Mouse (Mus musculus): ENCODE measurements around the gene Mettl18. TPM values are rescaled to one million over a fixed set of nuclear protein-coding genes. Genes with fewer than 3 reads are reported as not detected.

Mettl18 gene
- polyA plus RNA-seq, 2 experiments, result 2.3 to 4.4 TPM

DNA sequence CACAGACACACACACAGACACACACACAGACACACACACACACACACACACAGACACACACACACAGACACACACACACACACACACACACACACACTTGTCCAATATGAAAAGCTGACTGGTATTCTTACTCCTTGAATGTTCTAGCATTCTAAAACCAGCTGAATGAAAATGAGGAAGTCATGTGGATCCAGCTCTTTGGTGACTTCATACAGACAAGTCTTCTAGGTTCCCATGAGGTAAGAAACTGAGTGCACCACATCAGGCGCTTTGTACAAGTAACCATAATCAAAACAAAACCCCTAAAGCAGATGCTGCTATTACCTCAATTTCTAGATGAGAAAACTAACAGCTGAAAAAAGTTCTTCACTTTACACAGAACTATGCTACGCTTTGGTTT, 19.6 kb upstream of the Mettl18 start:
- DNase-seq (ENCODE audit: low read depth in 3 of 3, low spot score in 3 of 3), result no peak
- H3K27me3 ChIP-seq (ENCODE audit: control insufficient read depth, insufficient read depth, low read length), result no peaks in the 10 kb centered on the region
- H3K9me3 ChIP-seq (ENCODE audit: control insufficient read depth, low read length), result no peaks in the 10 kb centered on the region
- no peak overlapping the region for H3K4me2 ChIP-seq (ENCODE audit: low read depth)
- ATAC-seq (ENCODE audit: insufficient read depth), result no peak
- H3K4me1 ChIP-seq (replicated peaks; ENCODE audit: control insufficient read depth in 2 of 2, insufficient read depth in 2 of 2, low read length in 1 of 2), result no peaks in the 10 kb centered on the region
- H3K36me3 ChIP-seq (replicated peaks; ENCODE audit: control insufficient read depth, insufficient read depth, low read depth), result peaks cover 3% of the 10 kb centered on the region; the same call in 1 of the 2 replicates
- TF ChIP-seq CTCF (IDR thresholded peaks at IDR 0.05; ENCODE audit: low read depth), result no peak
- no peak overlapping the region for H3K27ac ChIP-seq
- no peak overlapping the region for H3K4me3 ChIP-seq (ENCODE audit: insufficient read depth in 1 of 2, low read depth in 2 of 2, low read length in 2 of 2)
- WGBS (ENCODE audit: insufficient replicate concordance), result 76% methylated on average over 2 of the region's 2 CpGs
- H3K9ac ChIP-seq (replicated peaks), result no peak overlapping the region

DNA sequence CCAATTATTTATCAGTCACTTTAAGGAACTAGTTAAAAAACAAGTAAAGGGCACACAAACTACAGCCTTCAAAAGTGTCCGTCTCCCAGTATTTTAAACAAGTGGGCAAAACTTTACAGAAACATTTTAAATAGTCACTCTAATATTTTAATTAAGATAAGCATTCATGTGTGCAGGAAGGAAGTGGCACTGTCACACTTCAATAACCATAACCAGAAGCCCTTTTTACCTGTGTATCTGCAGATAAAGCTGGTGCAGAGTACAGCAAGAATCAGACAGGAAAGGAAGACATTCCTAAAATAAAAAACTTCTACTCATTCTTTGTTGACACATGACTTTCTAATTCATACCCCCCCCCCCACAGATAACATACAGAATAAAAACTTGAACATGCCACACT, 18.2 kb upstream of the Mettl18 start:
- no peak for TF ChIP-seq CTCF (IDR thresholded peaks at IDR 0.05; ENCODE audit: low read depth)
- no peak for TF ChIP-seq EP300 (IDR thresholded peaks at IDR 0.05; ENCODE audit: low read depth)
- no peaks in the 10 kb centered on the region for H3K27me3 ChIP-seq (ENCODE audit: control insufficient read depth, insufficient read depth, low read length)
- WGBS (ENCODE audit: insufficient replicate concordance), result 68% methylated on average over 1 of the region's 1 CpGs

GRCm38 (mm10) chr1:163992371-163992770, 2.3 kb upstream of the Mettl18 start:
- peaks cover 5 to 6% of the 10 kb centered on the region in 2 experiments; a peak in 3 of 4 replicates for H3K4me1 ChIP-seq (replicated peaks; ENCODE audit: control insufficient read depth in 2 of 2, insufficient read depth in 2 of 2, low read length in 1 of 2)
- H3K27ac ChIP-seq, result no peak overlapping the region
- H3K27me3 ChIP-seq (ENCODE audit: control insufficient read depth, insufficient read depth, low read length), result no peaks in the 10 kb centered on the region
- TF ChIP-seq EP300 (IDR thresholded peaks at IDR 0.05; ENCODE audit: low read depth), result no peak
- TF ChIP-seq CTCF (IDR thresholded peaks at IDR 0.05; ENCODE audit: low read depth), result no peak
- H3K4me2 ChIP-seq (ENCODE audit: low read depth), result no peak overlapping the region
- no peaks in the 10 kb centered on the region for H3K9me3 ChIP-seq (ENCODE audit: control insufficient read depth, low read length)
- H3K9ac ChIP-seq (replicated peaks), result no peak overlapping the region
- 76% methylated on average over 4 of the region's 4 CpGs for WGBS (ENCODE audit: insufficient replicate concordance)
- H3K4me3 ChIP-seq (ENCODE audit: insufficient read depth in 1 of 2, low read depth in 2 of 2, low read length in 2 of 2), result peak overlapping the region in 1 of 2 experiments; percentile 17; a peak in 1 of 4 replicates
- no peaks in the 10 kb centered on the region; the same call in 1 of the 2 replicates for H3K36me3 ChIP-seq (replicated peaks; ENCODE audit: control insufficient read depth, insufficient read depth, low read depth)
- DNase-seq (ENCODE audit: low read depth in 3 of 3, low spot score in 3 of 3) (no peak), ATAC-seq (ENCODE audit: insufficient read depth) (no peak)

More for the DNA sequence above, 18.2 kb upstream of the Mettl18 start:
- DNase-seq (ENCODE audit: low read depth in 3 of 3, low spot score in 3 of 3), result no peak
- no peak overlapping the region for H3K4me3 ChIP-seq (ENCODE audit: insufficient read depth in 1 of 2, low read depth in 2 of 2, low read length in 2 of 2)
- H3K4me1 ChIP-seq (replicated peaks; ENCODE audit: control insufficient read depth in 2 of 2, insufficient read depth in 2 of 2, low read length in 1 of 2), result no peaks in the 10 kb centered on the region
- no peaks in the 10 kb centered on the region for H3K9me3 ChIP-seq (ENCODE audit: control insufficient read depth, low read length)
- no peak for ATAC-seq (ENCODE audit: insufficient read depth)
- no peak overlapping the region for H3K9ac ChIP-seq (replicated peaks)
- peaks cover 3% of the 10 kb centered on the region; the same call in 1 of the 2 replicates for H3K36me3 ChIP-seq (replicated peaks; ENCODE audit: control insufficient read depth, insufficient read depth, low read depth)
- H3K4me2 ChIP-seq (ENCODE audit: low read depth), result no peak overlapping the region
- H3K27ac ChIP-seq, result no peak overlapping the region

DNA sequence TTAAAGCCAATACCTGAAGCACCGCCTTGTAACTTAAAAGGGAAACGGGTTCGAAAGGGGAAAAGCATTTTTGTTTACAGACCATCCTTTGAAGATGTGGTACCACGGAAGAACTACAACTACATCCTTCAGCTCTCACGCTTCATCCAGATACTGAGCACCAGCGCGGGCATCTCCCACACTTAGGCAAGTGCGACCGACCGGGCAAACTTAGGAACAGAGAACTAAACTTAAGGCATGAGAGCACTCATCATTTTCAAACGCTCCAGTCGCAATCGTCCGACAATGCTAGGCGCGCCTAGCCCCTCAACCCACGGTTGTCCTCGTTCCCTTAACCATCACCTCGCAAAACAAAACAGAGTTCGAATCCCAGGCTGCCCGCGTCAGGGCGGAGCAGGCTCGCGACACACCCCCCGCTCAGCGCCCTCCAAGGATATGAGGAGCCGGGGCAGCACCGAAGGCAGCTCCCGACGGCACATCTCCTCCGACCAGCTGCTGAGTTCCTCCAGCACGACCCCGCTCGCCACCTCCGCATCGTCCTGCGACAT, 442 bp upstream of the Mettl18 start:
- Histone ChIP-seq H3K27ac (no peak overlapping the region), H3K4me3 (ENCODE audit: insufficient read depth in 1 of 2, low read depth in 2 of 2, low read length in 2 of 2) (peak overlapping the region; percentile 64 to 93), H3K4me2 (ENCODE audit: low read depth) (peak overlapping the region; percentile 80), H3K4me1 (replicated peaks; ENCODE audit: control insufficient read depth in 2 of 2, insufficient read depth in 2 of 2, low read length in 1 of 2) (peaks cover 5 to 6% of the 10 kb centered on the region in 2 experiments; a peak in 3 of 4 replicates), H3K36me3 (replicated peaks; ENCODE audit: control insufficient read depth, insufficient read depth, low read depth) (no peaks in the 10 kb centered on the region), H3K9ac (replicated peaks) (peak overlapping the region; percentile 61), H3K27me3 (ENCODE audit: control insufficient read depth, insufficient read depth, low read length) (no peaks in the 10 kb centered on the region), H3K9me3 (ENCODE audit: control insufficient read depth, low read length) (no peaks in the 10 kb centered on the region)
- no peak for TF ChIP-seq CTCF (IDR thresholded peaks at IDR 0.05; ENCODE audit: low read depth)
- no peak for TF ChIP-seq EP300 (IDR thresholded peaks at IDR 0.05; ENCODE audit: low read depth)
- WGBS (ENCODE audit: insufficient replicate concordance), result 2% methylated on average over 38 of the region's 38 CpGs
- ATAC-seq (ENCODE audit: insufficient read depth), result peak; percentile 83
- DNase-seq (ENCODE audit: low read depth in 3 of 3, low spot score in 3 of 3), result no peak

- H3K9me3 ChIP-seq (ENCODE audit: control insufficient read depth, low read length), result no peaks in the 10 kb centered on the region
- H3K4me3 ChIP-seq (ENCODE audit: insufficient read depth in 1 of 2, low read depth in 2 of 2, low read length in 2 of 2), result peak overlapping the region; percentile 64 to 93; a peak in 3 of 4 replicates
- no peaks in the 10 kb centered on the region for H3K36me3 ChIP-seq (replicated peaks; ENCODE audit: control insufficient read depth, insufficient read depth, low read depth)
- H3K9ac ChIP-seq (replicated peaks), result peak overlapping the region; percentile 86
- ATAC-seq (ENCODE audit: insufficient read depth) (no peak), DNase-seq (ENCODE audit: low read depth in 3 of 3, low spot score in 3 of 3) (no peak)
- no peak overlapping the region for H3K27ac ChIP-seq
- H3K4me2 ChIP-seq (ENCODE audit: low read depth), result peak overlapping the region; percentile 80
- no peak for TF ChIP-seq CTCF (IDR thresholded peaks at IDR 0.05; ENCODE audit: low read depth)
- TF ChIP-seq EP300 (IDR thresholded peaks at IDR 0.05; ENCODE audit: low read depth), result no peak
- 82% methylated on average over 1 of the region's 2 CpGs for WGBS (ENCODE audit: insufficient replicate concordance)
- peaks cover 5 to 6% of the 10 kb centered on the region in 2 experiments; a peak in 3 of 4 replicates for H3K4me1 ChIP-seq (replicated peaks; ENCODE audit: control insufficient read depth in 2 of 2, insufficient read depth in 2 of 2, low read length in 1 of 2)
- no peaks in the 10 kb centered on the region for H3K27me3 ChIP-seq (ENCODE audit: control insufficient read depth, insufficient read depth, low read length)
These were observed 872 bp downstream of the Mettl18 start for GRCm38 (mm10) chr1:163995609-163995913.
